Mouse (Mus musculus) kidney, adult 2 months (tissue): ENCODE measurements at regions not wholly inside any gene's neighbourhood (a gene's known extent, or its start where the extent isn't known, plus 50 kb on each side); places are given as distances from the start of the nearest gene placed in this dataset.

Experiments used
- CTCF ChIP-seq: fragments of 200-500 bp; conservative IDR thresholded peaks from 2 replicates; pipeline ENCODE4 v1.5.1; 2011; ENCODE audit warnings: low read depth, mild to moderate bottlenecking, control low read depth, low read length, moderate library complexity, mixed read lengths; ENCODE audit not compliant: insufficient read depth, insufficient read length
- POLR2A ChIP-seq: fragments of 200-500 bp; IDR thresholded peaks from one replicate; pipeline ENCODE4 v1.6.1; 2011; ENCODE audit warnings: low read depth, low read length, control low read depth

DNA sequence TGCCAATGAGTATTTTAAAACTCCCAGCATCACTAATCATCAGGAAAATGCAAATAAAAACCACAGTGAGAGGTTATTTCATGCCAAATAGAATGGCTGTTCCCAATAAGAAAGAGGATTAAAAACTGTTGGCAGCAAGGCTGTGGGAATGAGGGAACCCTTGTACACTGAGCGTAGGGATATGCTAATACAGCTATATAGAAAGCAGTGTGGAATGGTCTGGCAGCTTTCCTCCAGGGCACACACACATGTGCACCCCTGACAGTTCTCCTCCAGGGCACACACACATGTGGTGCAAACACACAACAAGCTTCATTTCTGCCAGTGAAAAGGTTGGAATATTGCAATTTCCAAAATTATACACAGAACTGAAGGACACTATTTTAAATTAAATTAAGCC is 58.8 kb upstream of the Hbs1l start:
- no peak for TF ChIP-seq CTCF
- no peak for TF ChIP-seq POLR2A
